Mouse (Mus musculus) forebrain, embryonic 13.5 days (tissue): ENCODE data around the gene Npl. TPM values are rescaled to one million over a fixed set of nuclear protein-coding genes. Genes with fewer than 3 reads are reported as not detected.
A peak's percentile ranks its signal among the peaks of the same experiment; 100 is the strongest.
"Not testable (repeated sequence)": the region's sequence is repeated elsewhere in the genome, so short reads cannot be mapped to it uniquely, and the experiment has no call there.

Source experiments
- ATAC-seq: fragments of 200-750 bp; cut with Nextera tagmentation; 2 replicates; pipeline ENCODE4 v1.8.0; 2017
- H3K27ac ChIP-seq: fragments of 300-500 bp; sonication (generic); 2 replicates; pipeline ENCODE4 v1.5.1; 2015; ENCODE audit warnings: inconsistent platforms, mild to moderate bottlenecking, moderate library complexity
- H3K27me3 ChIP-seq: fragments of 300-500 bp; sonication (generic); 2 replicates; pipeline ENCODE4 v1.6.1; 2015; ENCODE audit warnings: mild to moderate bottlenecking, inconsistent platforms
- H3K36me3 ChIP-seq: fragments of 300-500 bp; sonication (generic); 2 replicates; pipeline ENCODE4 v1.6.1; 2015; ENCODE audit warnings: mild to moderate bottlenecking, inconsistent platforms; ENCODE audit not compliant: poor library complexity, severe bottlenecking
- H3K4me1 ChIP-seq: fragments of 300-500 bp; sonication (generic); 2 replicates; pipeline ENCODE4 v1.6.1; 2015; ENCODE audit warnings: inconsistent platforms
- H3K4me2 ChIP-seq: fragments of 300-500 bp; sonication (generic); 2 replicates; pipeline ENCODE4 v1.6.1; 2015; ENCODE audit warnings: inconsistent platforms, mild to moderate bottlenecking, moderate library complexity
- H3K4me3 ChIP-seq: fragments of 300-500 bp; sonication (generic); 2 replicates; pipeline ENCODE4 v1.5.1; 2015; ENCODE audit warnings: mild to moderate bottlenecking, inconsistent platforms
- H3K9ac ChIP-seq: fragments of 300-500 bp; sonication (generic); 2 replicates; pipeline ENCODE4 v1.6.1; 2015; ENCODE audit warnings: mild to moderate bottlenecking, inconsistent platforms
- H3K9me3 ChIP-seq: fragments of 300-500 bp; sonication (generic); replicated peaks from 2 replicates; pipeline ENCODE4 v1.6.1; 2016; ENCODE audit warnings: inconsistent platforms
- WGBS: fragments of 180-500 bp; shearing (Covaris S2); methylation state at CpG from one replicate; pipeline ENCODE4 v1.1.7; 2015; 5-methylcytosine and 5-hydroxymethylcytosine counted together
- polyA plus RNA-seq: library from polyadenylated mRNA; unstranded; fragments of >200 nt; fragmentation: Nextera tagmentation; extraction: Ambion mirVana; gene quantifications from 2 replicates; pipeline ENCODE4 v1.2.1, GENCODE M21; 2015

Npl gene
- polyA plus RNA-seq, 1 experiment from 2014 or later = 6.6 TPM

GRCm38 (mm10) chr1:153500030-153500429 is 49.8 kb downstream of the Npl start:
- no peaks in the 10 kb centered on the region for H3K36me3 ChIP-seq
- H3K27ac ChIP-seq = no peak overlapping the region
- no peaks in the 10 kb centered on the region for H3K4me1 ChIP-seq
- 91% methylated on average over 9 of the region's 9 CpGs for WGBS
- no peak for ATAC-seq
- no peak overlapping the region for H3K4me3 ChIP-seq
- no peak overlapping the region for H3K9ac ChIP-seq
- no peaks in the 10 kb centered on the region for H3K27me3 ChIP-seq
- H3K4me2 ChIP-seq = no peak overlapping the region
- no peaks in the 10 kb centered on the region for H3K9me3 ChIP-seq

- no peak overlapping the region for H3K9ac ChIP-seq
- no peaks in the 10 kb centered on the region for H3K36me3 ChIP-seq
- H3K27me3 ChIP-seq = no peaks in the 10 kb centered on the region
- H3K9me3 ChIP-seq = no peaks in the 10 kb centered on the region
- no peak for ATAC-seq
- H3K4me1 ChIP-seq = no peaks in the 10 kb centered on the region
- H3K4me3 ChIP-seq = no peak overlapping the region
- no peak overlapping the region for H3K27ac ChIP-seq
- H3K4me2 ChIP-seq = no peak overlapping the region
- WGBS = 70% methylated on average over 3 of the region's 3 CpGs
Observed at GRCm38 (mm10) chr1:153496030-153496429, 53.8 kb downstream of the Npl start.

- WGBS = 25% methylated on average over 6 of the region's 6 CpGs
- no peak overlapping the region for H3K4me3 ChIP-seq
- no peaks in the 10 kb centered on the region for H3K9me3 ChIP-seq
- no peak overlapping the region for H3K4me2 ChIP-seq
- H3K36me3 ChIP-seq = no peaks in the 10 kb centered on the region
- H3K9ac ChIP-seq = no peak overlapping the region
- no peaks in the 10 kb centered on the region for H3K4me1 ChIP-seq
- no peak for ATAC-seq
- no peak overlapping the region for H3K27ac ChIP-seq
- no peaks in the 10 kb centered on the region for H3K27me3 ChIP-seq
Observed at GRCm38 (mm10) chr1:153493931-153494330, 55.9 kb downstream of the Npl start.

GRCm38 (mm10) chr1:153493338-153493737 is 56.5 kb downstream of the Npl start:
- ATAC-seq = no peak
- H3K36me3 ChIP-seq = no peaks in the 10 kb centered on the region
- WGBS = 16% methylated on average over 4 of the region's 4 CpGs
- H3K27me3 ChIP-seq = no peaks in the 10 kb centered on the region
- no peak overlapping the region for H3K4me3 ChIP-seq
- no peak overlapping the region for H3K4me2 ChIP-seq
- no peaks in the 10 kb centered on the region for H3K9me3 ChIP-seq
- H3K4me1 ChIP-seq = no peaks in the 10 kb centered on the region
- no peak overlapping the region for H3K9ac ChIP-seq
- H3K27ac ChIP-seq = no peak overlapping the region

GRCm38 (mm10) chr1:153491822-153492221 is 58.0 kb downstream of the Npl start:
- H3K27ac ChIP-seq = no peak overlapping the region
- H3K4me1 ChIP-seq = no peaks in the 10 kb centered on the region
- no peaks in the 10 kb centered on the region for H3K9me3 ChIP-seq
- H3K4me3 ChIP-seq = no peak overlapping the region
- 96% methylated on average over 1 of the region's 1 CpGs for WGBS
- H3K9ac ChIP-seq = no peak overlapping the region
- no peak for ATAC-seq
- no peak overlapping the region for H3K4me2 ChIP-seq
- no peaks in the 10 kb centered on the region for H3K36me3 ChIP-seq
- no peaks in the 10 kb centered on the region for H3K27me3 ChIP-seq

GRCm38 (mm10) chr1:153491345-153491744 is 58.5 kb downstream of the Npl start:
- no peak for ATAC-seq
- Histone ChIP-seq H3K4me1 (0 out of 2 replicates have a peak, but pooled peaks cover under 1% of the 10 kb centered on the region), H3K9ac (no peak overlapping the region), H3K4me3 (no peak overlapping the region), H3K4me2 (no peak overlapping the region), H3K36me3 (no peaks in the 10 kb centered on the region), H3K9me3 (no peaks in the 10 kb centered on the region), H3K27me3 (no peaks in the 10 kb centered on the region), H3K27ac (no peak overlapping the region)
- WGBS = 84% methylated on average over 2 of the region's 2 CpGs

- no peak overlapping the region for H3K4me3 ChIP-seq
- no peak overlapping the region for H3K27ac ChIP-seq
- H3K9ac ChIP-seq = no peak overlapping the region
- H3K27me3 ChIP-seq = no peaks in the 10 kb centered on the region
- no peak overlapping the region for H3K4me2 ChIP-seq
- no peaks in the 10 kb centered on the region for H3K36me3 ChIP-seq
- peaks cover 14% of the 10 kb centered on the region for H3K4me1 ChIP-seq
- WGBS = 89% methylated on average over 4 of the region's 4 CpGs
- no peaks in the 10 kb centered on the region for H3K9me3 ChIP-seq
- ATAC-seq = no peak
Observed at GRCm38 (mm10) chr1:153489963-153490362, 59.9 kb downstream of the Npl start.

GRCm38 (mm10) chr1:153489540-153489939 is 60.3 kb downstream of the Npl start:
- Histone ChIP-seq H3K36me3 (no peaks in the 10 kb centered on the region), H3K27ac (no peak overlapping the region), H3K27me3 (no peaks in the 10 kb centered on the region), H3K4me3 (no peak overlapping the region), H3K4me2 (no peak overlapping the region), H3K9me3 (no peaks in the 10 kb centered on the region), H3K9ac (no peak overlapping the region), H3K4me1 (peaks cover 18% of the 10 kb centered on the region)
- no peak for ATAC-seq
- WGBS = 55% methylated on average over 2 of the region's 2 CpGs

- H3K27ac ChIP-seq = no peak overlapping the region
- H3K4me1 ChIP-seq = peaks cover 23% of the 10 kb centered on the region
- ATAC-seq = no peak
- no peak overlapping the region for H3K9ac ChIP-seq
- H3K36me3 ChIP-seq = no peaks in the 10 kb centered on the region
- no peak overlapping the region for H3K4me3 ChIP-seq
- 50% methylated on average over 7 of the region's 7 CpGs for WGBS
- H3K4me2 ChIP-seq = no peak overlapping the region
- H3K27me3 ChIP-seq = no peaks in the 10 kb centered on the region
- no peaks in the 10 kb centered on the region for H3K9me3 ChIP-seq
Observed at GRCm38 (mm10) chr1:153489132-153489531, 60.7 kb downstream of the Npl start.

GRCm38 (mm10) chr1:153487500-153487879 is 62.4 kb downstream of the Npl start, which contains the start of gene Dhx9:
Gene Dhx9, minus strand, starts transcription at chr1:153487660.
- peak within 1 kb of the TSS; percentile 100 for H3K9ac ChIP-seq
- peak within 1 kb of the TSS; percentile 96 for H3K27ac ChIP-seq
- peaks cover 7% of the 10 kb centered on the region; the same call in 1 of the 2 replicates for H3K36me3 ChIP-seq
- peak within 1 kb of the TSS; percentile 99 for H3K4me3 ChIP-seq
- H3K4me1 ChIP-seq = peaks cover 33% of the 10 kb centered on the region
- H3K27me3 ChIP-seq = no peaks in the 10 kb centered on the region
- ATAC-seq = peak; percentile 91
- peak within 1 kb of the TSS; percentile 93 for H3K4me2 ChIP-seq
- under 1% methylated on average over 35 of the region's 35 CpGs for WGBS
- no peaks in the 10 kb centered on the region for H3K9me3 ChIP-seq

- H3K9ac ChIP-seq = peak overlapping the region; percentile 100
- under 1% methylated on average over 62 of the region's 64 CpGs for WGBS
Observed at GRCm38 (mm10) chr1:153486767-153487499, 62.9 kb downstream of the Npl start.

GRCm38 (mm10) chr1:153486120-153486519 is 63.7 kb downstream of the Npl start:
- not testable (repeated sequence) for H3K27me3 ChIP-seq, H3K9me3 ChIP-seq, H3K27ac ChIP-seq, ATAC-seq
- Histone ChIP-seq H3K4me1 (peaks cover 33% of the 10 kb centered on the region), H3K4me3 (peak overlapping the region; percentile 99), H3K9ac (peak overlapping the region; percentile 100), H3K4me2 (peak overlapping the region; percentile 93), H3K36me3 (peaks cover 20% of the 10 kb centered on the region)
- 14% methylated on average over 6 of the region's 6 CpGs for WGBS

More at GRCm38 (mm10) chr1:153486767-153487499, 62.9 kb downstream of the Npl start:
- Histone ChIP-seq H3K9me3 (no peaks in the 10 kb centered on the region), H3K4me1 (peaks cover 33% of the 10 kb centered on the region), H3K27me3 (no peaks in the 10 kb centered on the region), H3K4me2 (peak overlapping the region; percentile 93), H3K36me3 (peaks cover 13% of the 10 kb centered on the region), H3K4me3 (peak overlapping the region; percentile 99), H3K27ac (peak overlapping the region; percentile 96)
- ATAC-seq = peak; percentile 87
